Mouse (Mus musculus): Measurements from ENCODE around the gene Irgm1. TPM values are rescaled to one million over a fixed set of nuclear protein-coding genes. Genes with fewer than 3 reads are reported as not detected.

The Irgm1 gene
- total RNA-seq, 1 experiment = 5.7 TPM

- TF ChIP-seq ZNF384 (IDR thresholded peaks at IDR 0.05; ENCODE audit: low read depth, low read length) = peak; percentile 52; the same call in 1 of the 2 replicates
- TF ChIP-seq ZC3H11A (IDR thresholded peaks at IDR 0.05; ENCODE audit: borderline replicate concordance, low read depth, low read length) = peak; percentile 87; the same call in 1 of the 2 replicates
- TF ChIP-seq CHD2 (IDR thresholded peaks at IDR 0.05; ENCODE audit: low read depth, low read length) = no peak
- TF ChIP-seq MAFK (IDR thresholded peaks at IDR 0.05; ENCODE audit: insufficient read depth, low read depth, low read length) = no peak
- Histone ChIP-seq H3K9me3 (ENCODE audit: control insufficient read depth, insufficient read depth, low read depth, low read length) (no peaks in the 10 kb centered on the region), H3K27ac (ENCODE audit: insufficient read depth, low read depth, low read length, poor library complexity, severe bottlenecking) (no peak overlapping the region), H3K4me1 (ENCODE audit: control insufficient read depth in 2 of 2, insufficient read depth in 2 of 2, low read length in 2 of 2, poor library complexity in 1 of 2) (peaks cover 0 to 5% of the 10 kb centered on the region in 2 experiments; a peak in 1 of 4 replicates), H3K9ac (ENCODE audit: insufficient read depth, low read depth, low read length, poor library complexity, severe bottlenecking) (no peak overlapping the region), H3K4me3 (ENCODE audit: insufficient read depth in 1 of 2, low read depth in 1 of 2, low read length in 2 of 2, poor library complexity in 1 of 2, severe bottlenecking in 1 of 2) (no peak overlapping the region), H3K36me3 (ENCODE audit: control insufficient read depth, insufficient read depth, low read length, poor library complexity, severe bottlenecking) (no peaks in the 10 kb centered on the region)
- in situ Hi-C loops (cut with MboI; ENCODE audit: low sequenced_read_pairs in 2 of 2, unreplicated experiment in 2 of 2) = loop anchor here (5.0 to 25.0 kb wide), 4 partner anchors 223 to 390 kb away; partner anchors contain the start of gene Olfr1396 (in 1 of the 2)
- DNase-seq (ENCODE audit: low read depth, low spot score) = no peak
These were observed 3.0 kb upstream of the Irgm1 start for GRCm38 (mm10) chr11:48874465-48874864.

- in situ Hi-C loops (cut with MboI; ENCODE audit: low sequenced_read_pairs in 2 of 2, unreplicated experiment in 2 of 2) = loop anchor here (5.0 to 25.0 kb wide), 4 partner anchors 224 to 391 kb away; partner anchors contain the start of gene Olfr1396 (in 1 of the 2)
- no peak overlapping the region for H3K9ac ChIP-seq (ENCODE audit: insufficient read depth, low read depth, low read length, poor library complexity, severe bottlenecking)
- H3K9me3 ChIP-seq (ENCODE audit: control insufficient read depth, insufficient read depth, low read depth, low read length) = no peaks in the 10 kb centered on the region
- TF ChIP-seq CHD2 (IDR thresholded peaks at IDR 0.05; ENCODE audit: low read depth, low read length) = no peak
- TF ChIP-seq ZNF384 (IDR thresholded peaks at IDR 0.05; ENCODE audit: low read depth, low read length) = no peak
- TF ChIP-seq MAFK (IDR thresholded peaks at IDR 0.05; ENCODE audit: insufficient read depth, low read depth, low read length) = no peak
- TF ChIP-seq ZC3H11A (IDR thresholded peaks at IDR 0.05; ENCODE audit: borderline replicate concordance, low read depth, low read length) = no peak
- TF ChIP-seq HCFC1 (IDR thresholded peaks at IDR 0.05; ENCODE audit: borderline replicate concordance, insufficient read depth, low read length) = no peak
- peaks cover 0 to 5% of the 10 kb centered on the region in 2 experiments; a peak in 1 of 4 replicates for H3K4me1 ChIP-seq (ENCODE audit: control insufficient read depth in 2 of 2, insufficient read depth in 2 of 2, low read length in 2 of 2, poor library complexity in 1 of 2)
- no peak overlapping the region for H3K4me3 ChIP-seq (ENCODE audit: insufficient read depth in 1 of 2, low read depth in 1 of 2, low read length in 2 of 2, poor library complexity in 1 of 2, severe bottlenecking in 1 of 2)
- DNase-seq (ENCODE audit: low read depth, low spot score) = no peak
- no peaks in the 10 kb centered on the region for H3K36me3 ChIP-seq (ENCODE audit: control insufficient read depth, insufficient read depth, low read length, poor library complexity, severe bottlenecking)
- H3K27ac ChIP-seq (ENCODE audit: insufficient read depth, low read depth, low read length, poor library complexity, severe bottlenecking) = no peak overlapping the region
These were observed 2.3 kb upstream of the Irgm1 start for GRCm38 (mm10) chr11:48873591-48874290.

DNA sequence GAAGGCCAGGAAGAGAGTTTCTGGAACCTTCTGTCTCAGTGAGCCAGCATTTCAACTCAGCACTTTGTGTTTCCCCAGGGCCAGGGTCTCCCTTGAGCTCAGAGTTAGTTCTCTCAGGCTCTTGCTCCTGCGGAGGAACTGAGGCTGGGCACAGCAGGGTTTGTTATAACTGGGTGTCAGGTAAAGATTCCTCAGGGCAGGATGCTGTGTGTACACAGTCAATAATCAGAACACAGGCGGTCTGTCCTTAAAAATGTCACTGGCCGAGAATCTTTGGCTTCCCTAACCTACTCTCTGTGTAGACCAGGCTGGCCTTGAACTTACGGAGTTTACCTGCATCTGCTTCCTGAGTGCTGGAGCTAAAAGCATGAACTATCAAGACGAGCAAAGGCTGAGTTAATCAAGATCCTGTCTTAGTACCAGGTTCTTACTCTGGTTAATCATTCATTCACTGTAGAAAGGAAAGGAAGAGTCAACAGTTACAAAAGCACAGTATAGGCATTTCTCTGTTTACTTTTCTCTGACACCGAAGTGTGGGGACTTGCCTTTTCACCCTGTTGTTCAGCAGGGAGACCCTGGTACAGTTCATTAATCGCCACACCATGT lies 1.3 kb upstream of the Irgm1 start:
- TF ChIP-seq CHD2 (IDR thresholded peaks at IDR 0.05; ENCODE audit: low read depth, low read length) (no peak), MAFK (IDR thresholded peaks at IDR 0.05; ENCODE audit: insufficient read depth, low read depth, low read length) (no peak), ZC3H11A (IDR thresholded peaks at IDR 0.05; ENCODE audit: borderline replicate concordance, low read depth, low read length) (no peak), ZNF384 (IDR thresholded peaks at IDR 0.05; ENCODE audit: low read depth, low read length) (no peak), HCFC1 (IDR thresholded peaks at IDR 0.05; ENCODE audit: borderline replicate concordance, insufficient read depth, low read length) (no peak)
- in situ Hi-C loops (cut with MboI; ENCODE audit: low sequenced_read_pairs in 2 of 2, unreplicated experiment in 2 of 2) = loop anchor here (5.0 to 25.0 kb wide), 4 partner anchors 225 to 392 kb away; partner anchors contain the start of gene Olfr1396 (in 1 of the 2)
- H3K4me3 ChIP-seq (ENCODE audit: insufficient read depth in 1 of 2, low read depth in 1 of 2, low read length in 2 of 2, poor library complexity in 1 of 2, severe bottlenecking in 1 of 2) = no peak overlapping the region
- H3K9ac ChIP-seq (ENCODE audit: insufficient read depth, low read depth, low read length, poor library complexity, severe bottlenecking) = no peak overlapping the region
- no peak for DNase-seq (ENCODE audit: low read depth, low spot score)
- H3K4me1 ChIP-seq (ENCODE audit: control insufficient read depth in 2 of 2, insufficient read depth in 2 of 2, low read length in 2 of 2, poor library complexity in 1 of 2) = peaks cover 0 to 5% of the 10 kb centered on the region in 2 experiments; a peak in 1 of 4 replicates
- no peak overlapping the region for H3K27ac ChIP-seq (ENCODE audit: insufficient read depth, low read depth, low read length, poor library complexity, severe bottlenecking)
- no peaks in the 10 kb centered on the region for H3K36me3 ChIP-seq (ENCODE audit: control insufficient read depth, insufficient read depth, low read length, poor library complexity, severe bottlenecking)
- H3K9me3 ChIP-seq (ENCODE audit: control insufficient read depth, insufficient read depth, low read depth, low read length) = no peaks in the 10 kb centered on the region

GRCm38 (mm10) chr11:48871817-48872541 lies 496 bp upstream of the Irgm1 start:
- no peak for TF ChIP-seq MAFK (IDR thresholded peaks at IDR 0.05; ENCODE audit: insufficient read depth, low read depth, low read length)
- no peak for TF ChIP-seq CHD2 (IDR thresholded peaks at IDR 0.05; ENCODE audit: low read depth, low read length)
- TF ChIP-seq ZC3H11A (IDR thresholded peaks at IDR 0.05; ENCODE audit: borderline replicate concordance, low read depth, low read length) = no peak
- Histone ChIP-seq H3K36me3 (ENCODE audit: control insufficient read depth, insufficient read depth, low read length, poor library complexity, severe bottlenecking) (no peaks in the 10 kb centered on the region), H3K9me3 (ENCODE audit: control insufficient read depth, insufficient read depth, low read depth, low read length) (no peaks in the 10 kb centered on the region), H3K4me3 (ENCODE audit: insufficient read depth in 1 of 2, low read depth in 1 of 2, low read length in 2 of 2, poor library complexity in 1 of 2, severe bottlenecking in 1 of 2) (no peak overlapping the region), H3K9ac (ENCODE audit: insufficient read depth, low read depth, low read length, poor library complexity, severe bottlenecking) (no peak overlapping the region), H3K4me1 (ENCODE audit: control insufficient read depth in 2 of 2, insufficient read depth in 2 of 2, low read length in 2 of 2, poor library complexity in 1 of 2) (peaks cover 0 to 5% of the 10 kb centered on the region in 2 experiments; a peak in 1 of 4 replicates), H3K27ac (ENCODE audit: insufficient read depth, low read depth, low read length, poor library complexity, severe bottlenecking) (no peak overlapping the region)
- no peak for DNase-seq (ENCODE audit: low read depth, low spot score)
- in situ Hi-C loops (cut with MboI; ENCODE audit: low sequenced_read_pairs in 2 of 2, unreplicated experiment in 2 of 2) = loop anchor here (5.0 to 25.0 kb wide), 4 partner anchors 225 to 393 kb away; partner anchors contain the start of gene Olfr1396 (in 1 of the 2)
